Mouse (Mus musculus) subcutaneous adipose tissue, adult 2 months (tissue): ENCODE data around the gene Gm8909. TPM values are rescaled to one million over a fixed set of nuclear protein-coding genes. Genes with fewer than 3 reads are reported as not detected.

Source experiments
- polyA plus RNA-seq: library from polyadenylated mRNA; depleted of rRNA; stranded (reverse); fragments of >200 nt; gene quantifications from 2 replicates; pipeline ENCODE4 v1.2.3, GENCODE M21; 2012; ENCODE audit warnings: low replicate concordance; rRNA removed

The Gm8909 gene
- not detected in 2 replicates for polyA plus RNA-seq

GRCm38 (mm10) chr17:36168039-36168652 is at the start of gene Gm8909:
Gene Gm8909, minus strand, starts transcription at chr17:36168537.

GRCm38 (mm10) chr17:36190169-36190507 is 21.8 kb upstream of the Gm8909 start, which contains the start of gene H2-T3:
Gene H2-T3, minus strand, starts transcription at chr17:36190287.

GRCm38 (mm10) chr17:36128968-36129817 is 39.1 kb downstream of the Gm8909 start, which contains the start of gene Gm7030:
Gene Gm7030, minus strand, starts transcription at chr17:36129425.

GRCm38 (mm10) chr17:36121352-36122020 is 46.9 kb downstream of the Gm8909 start, which contains the start of gene Gm19684:
Gene Gm19684, plus strand, starts transcription at chr17:36121678.

Other genes starting within 250 kb of the Gm8909 start
- 61.7 and 91.3 TPM in 2 replicates for gene Abcf1, start 198.8 kb downstream of the Gm8909 start, polyA plus RNA-seq
- 23.8 and 31.5 TPM in 2 replicates for gene Gnl1, start 188.7 kb downstream of the Gm8909 start, polyA plus RNA-seq
- 18.8 and 28.7 TPM in 2 replicates for gene Prr3, start 188.3 kb downstream of the Gm8909 start, polyA plus RNA-seq
- gene H2-T24, start 148.0 kb downstream of the Gm8909 start, polyA plus RNA-seq, result 2.8 and 14.8 TPM in 2 replicates
- 124 and 208 TPM in 2 replicates for gene H2-T23, start 135.7 kb downstream of the Gm8909 start, polyA plus RNA-seq
- 82.2 and 154 TPM in 2 replicates for gene H2-T22, start 125.8 kb downstream of the Gm8909 start, polyA plus RNA-seq
- 0.14 TPM in 1 of 2 replicates, not detected in the other for gene Gm6034, start 125.6 kb downstream of the Gm8909 start, polyA plus RNA-seq
- 0.21 and 0.52 TPM in 2 replicates for gene Gm11127, start 110.2 kb downstream of the Gm8909 start, polyA plus RNA-seq
- gene Gm19684, start 46.9 kb downstream of the Gm8909 start, polyA plus RNA-seq, result 0.33 and 0.83 TPM in 2 replicates
- gene Gm7030, start 39.1 kb downstream of the Gm8909 start, polyA plus RNA-seq, result 0.33 TPM in 1 of 2 replicates, not detected in the other
- gene H2-T3, start 21.8 kb upstream of the Gm8909 start, polyA plus RNA-seq, result 0.13 TPM in 1 of 2 replicates, not detected in the other
- gene Rpp21, start 89.5 kb upstream of the Gm8909 start, polyA plus RNA-seq, result 59.1 and 59.4 TPM in 2 replicates
- gene Trim39, start 103.7 kb upstream of the Gm8909 start, polyA plus RNA-seq, result 9.9 and 19.6 TPM in 2 replicates
- gene H2-M10.2, start 118.0 kb upstream of the Gm8909 start, polyA plus RNA-seq, result not detected in 2 replicates
- not detected in 2 replicates for gene H2-M10.1, start 157.6 kb upstream of the Gm8909 start, polyA plus RNA-seq
- not detected in 2 replicates for gene H2-M10.3, start 199.9 kb upstream of the Gm8909 start, polyA plus RNA-seq